Mouse (Mus musculus) right cerebral cortex, postnatal 14 days (tissue): ENCODE results near the gene Wdfy2.

ENCODE experiments used
- DNase-seq: peaks from one replicate; pipeline ENCODE4 v3.0.0; 2022

Gene Wdfy2

GRCm38 (mm10) chr14:62936631-62937380 lies 99.3 kb downstream of the Wdfy2 start:
- DNase-seq, result no peak

- no peak for DNase-seq
Measured at GRCm38 (mm10) chr14:62937675-62938074, 100.2 kb downstream of the Wdfy2 start.

- DNase-seq, result no peak
Measured at GRCm38 (mm10) chr14:62939435-62939834, 102.0 kb downstream of the Wdfy2 start.

- DNase-seq, result no peak
Measured at GRCm38 (mm10) chr14:62940383-62941074, 103.1 kb downstream of the Wdfy2 start.

GRCm38 (mm10) chr14:62946794-62947193 lies 109.3 kb downstream of the Wdfy2 start:
- DNase-seq, result no peak

- DNase-seq, result no peak
Measured at GRCm38 (mm10) chr14:62956091-62956490, 118.6 kb downstream of the Wdfy2 start.

GRCm38 (mm10) chr14:62963632-62964031 lies 126.2 kb downstream of the Wdfy2 start:
- no peak for DNase-seq

GRCm38 (mm10) chr14:62965342-62965741 lies 127.9 kb downstream of the Wdfy2 start:
- no peak for DNase-seq

- no peak for DNase-seq
Measured at GRCm38 (mm10) chr14:62965811-62966520, 128.5 kb downstream of the Wdfy2 start.

- DNase-seq, result peak; percentile 82
Measured at GRCm38 (mm10) chr14:62975046-62975445, 137.6 kb downstream of the Wdfy2 start.

- DNase-seq, result no peak
Measured at GRCm38 (mm10) chr14:62979815-62980214, 142.3 kb downstream of the Wdfy2 start.

- DNase-seq, result no peak
Measured at GRCm38 (mm10) chr14:62984410-62984809, 146.9 kb downstream of the Wdfy2 start, which contains the start of gene Defb48. TSS of gene Defb48 (minus strand) at chr14:62984510.

GRCm38 (mm10) chr14:62991271-62991670 lies 153.8 kb downstream of the Wdfy2 start:
- no peak for DNase-seq

GRCm38 (mm10) chr14:62991849-62992510 lies 154.5 kb downstream of the Wdfy2 start:
- DNase-seq, result no peak

GRCm38 (mm10) chr14:62997777-62998176 lies 160.3 kb downstream of the Wdfy2 start, which contains the start of gene Defb47:
TSS of gene Defb47 (plus strand) at chr14:62998077.
- DNase-seq, result no peak

- DNase-seq, result no peak
Measured at GRCm38 (mm10) chr14:62998977-62999376, 161.5 kb downstream of the Wdfy2 start.

- no peak for DNase-seq
Measured at GRCm38 (mm10) chr14:63002588-63002987, 165.1 kb downstream of the Wdfy2 start.
